Mouse (Mus musculus): ENCODE results near the gene 1700008P02Rik. TPM values are rescaled to one million over a fixed set of nuclear protein-coding genes. Genes with fewer than 3 reads are reported as not detected.
"Not testable (repeated sequence)": the region's sequence is repeated elsewhere in the genome, so short reads cannot be mapped to it uniquely, and the experiment has no call there.

1700008P02Rik gene
- polyA plus RNA-seq (2012; rRNA removed) = 0.34 TPM in 1 of 2 replicates, not detected in the other

GRCm38 (mm10) chr3:6620343-6620742, at the start of gene 1700008P02Rik:
Gene 1700008P02Rik, minus strand, starts transcription at chr3:6620443.
- DNase-seq (ENCODE audit: low read depth) = no peak

- DNase-seq (ENCODE audit: low read depth) = no peak
These were observed 29.2 kb upstream of the 1700008P02Rik start for GRCm38 (mm10) chr3:6649411-6649810.

GRCm38 (mm10) chr3:6638151-6638550, 17.9 kb upstream of the 1700008P02Rik start:
- not testable (repeated sequence) for DNase-seq (ENCODE audit: low read depth)

GRCm38 (mm10) chr3:6634256-6634655, 14.0 kb upstream of the 1700008P02Rik start:
- no peak for DNase-seq (ENCODE audit: low read depth)

- DNase-seq (ENCODE audit: low read depth) = no peak
These were observed 2.4 kb downstream of the 1700008P02Rik start for GRCm38 (mm10) chr3:6617881-6618280.
